Mouse (Mus musculus) gastrocnemius, postnatal 14 days (tissue): Measurements from ENCODE around the gene Zmiz2. TPM values are rescaled to one million over a fixed set of nuclear protein-coding genes. Genes with fewer than 3 reads are reported as not detected.

Experiments used
- microRNA-seq, 2 experiments: library from miRNA; unstranded; fragments of <30 nt; microRNA quantifications; one replicate each; pipeline ENCODE4 v1.2.0; 2021
- total RNA-seq, 2 experiments: library from RNA; stranded (reverse); gene quantifications; 2 replicates each; pipeline ENCODE4 v1.2.3; 2021

Gene Zmiz2
- total RNA-seq, 2 experiments from 2014 or later, result 28.9 to 30.2 TPM

Small RNA genes within 50 kb of the gene (microRNA-seq; reads per million reads assigned to microRNA genes)
- gene Mir7651, result 0 reads per million in 2 experiments

Other genes with a start within 250 kb of the Zmiz2 start
- gene A730071L15Rik, start 189.0 kb upstream of the Zmiz2 start, total RNA-seq, result under 1 TPM in 1 of 2 experiments, not detected in 1; 0.21 TPM
- 10 to 100 TPM; 54.4 to 57.1 TPM for gene Nudcd3, start 188.7 kb upstream of the Zmiz2 start, total RNA-seq
- under 1 TPM; 0.06 to 0.13 TPM for gene Npc1l1, start 158.9 kb upstream of the Zmiz2 start, total RNA-seq
- 10 to 100 TPM; 26.8 to 31.4 TPM for gene Ddx56, start 121.3 kb upstream of the Zmiz2 start, total RNA-seq
- gene Tmed4, start 114.2 kb upstream of the Zmiz2 start, total RNA-seq, result 10 to 100 TPM; 56.3 to 62.4 TPM
- gene Ogdh, start 97.4 kb upstream of the Zmiz2 start, total RNA-seq, result 100 to 1,000 TPM; 497 to 603 TPM
- gene Ppia, start 26.4 kb downstream of the Zmiz2 start, total RNA-seq, result 100 to 1,000 TPM; 427 to 511 TPM
- gene H2afv, start 55.4 kb downstream of the Zmiz2 start, total RNA-seq, result 10 to 100 TPM; 41.3 to 46.3 TPM
- 10 to 100 TPM; 28.5 to 37.4 TPM for gene Purb, start 86.8 kb downstream of the Zmiz2 start, total RNA-seq
- 1 to 10 TPM in 1 of 2 experiments, under 1 TPM in 1; 0.94 to 1.2 TPM for gene Myo1g, start 131.9 kb downstream of the Zmiz2 start, total RNA-seq
- 10 to 100 TPM; 20.8 to 21.6 TPM for gene Ccm2, start 157.8 kb downstream of the Zmiz2 start, total RNA-seq
- gene Nacad, start 217.0 kb downstream of the Zmiz2 start, total RNA-seq, result under 1 TPM; 0.18 to 0.82 TPM
- 10 to 100 TPM; 63.5 to 64.6 TPM for gene Tbrg4, start 237.0 kb downstream of the Zmiz2 start, total RNA-seq
- gene Wap, start 249.6 kb downstream of the Zmiz2 start, total RNA-seq, result not detected